Mouse (Mus musculus): ENCODE measurements at regions not wholly inside any gene's neighbourhood (a gene's known extent, or its start where the extent isn't known, plus 50 kb on each side); places are given as distances from the start of the nearest gene placed in this dataset.
A peak's percentile ranks its signal among the peaks of the same experiment; 100 is the strongest.

GRCm38 (mm10) chr9:27568372-27569053 is 171.9 kb downstream of the Spata19 start:
- H3K9me3 ChIP-seq: no peaks in the 10 kb centered on the region
- no peaks in the 10 kb centered on the region for H3K4me1 ChIP-seq
- no peak overlapping the region for H3K4me2 ChIP-seq
- H3K9ac ChIP-seq: no peak overlapping the region
- 73% methylated on average over 8 of the region's 8 CpGs for WGBS
- H3K36me3 ChIP-seq (replicated peaks): no peaks in the 10 kb centered on the region
- H3K4me3 ChIP-seq (replicated peaks): no peak overlapping the region
- H3K27ac ChIP-seq: no peak overlapping the region
- ATAC-seq (ENCODE audit: low FRiP score): peak; percentile 33; the same call in 1 of the 2 replicates
- no peaks in the 10 kb centered on the region for H3K27me3 ChIP-seq

- Histone ChIP-seq H3K36me3 (replicated peaks) (no peaks in the 10 kb centered on the region), H3K4me1 (no peaks in the 10 kb centered on the region), H3K27me3 (no peaks in the 10 kb centered on the region), H3K27ac (no peak overlapping the region), H3K4me3 (replicated peaks) (no peak overlapping the region), H3K4me2 (no peak overlapping the region), H3K9ac (no peak overlapping the region), H3K9me3 (no peaks in the 10 kb centered on the region)
- WGBS: 87% methylated on average over 7 of the region's 7 CpGs
- ATAC-seq (ENCODE audit: low FRiP score): no peak
Measured at GRCm38 (mm10) chr9:27569054-27569387, 172.4 kb downstream of the Spata19 start.

- H3K4me1 ChIP-seq: peaks cover 7% of the 10 kb centered on the region
- H3K27me3 ChIP-seq: no peaks in the 10 kb centered on the region
- H3K4me2 ChIP-seq: no peak overlapping the region
- 43% methylated on average over 7 of the region's 7 CpGs for WGBS
- H3K36me3 ChIP-seq (replicated peaks): no peaks in the 10 kb centered on the region
- H3K9me3 ChIP-seq: no peaks in the 10 kb centered on the region
- ATAC-seq (ENCODE audit: low FRiP score): no peak
- no peak overlapping the region for H3K4me3 ChIP-seq (replicated peaks)
- no peak overlapping the region for H3K27ac ChIP-seq
- no peak overlapping the region for H3K9ac ChIP-seq
Measured at GRCm38 (mm10) chr9:27617096-27617839, 173.3 kb upstream of the Opcml start.

- Histone ChIP-seq H3K4me2 (no peak overlapping the region), H3K27ac (no peak overlapping the region), H3K27me3 (no peaks in the 10 kb centered on the region), H3K36me3 (replicated peaks) (no peaks in the 10 kb centered on the region), H3K4me1 (no peaks in the 10 kb centered on the region; the same call in 1 of the 2 replicates), H3K9ac (no peak overlapping the region), H3K9me3 (no peaks in the 10 kb centered on the region), H3K4me3 (replicated peaks) (no peak overlapping the region)
- ATAC-seq (ENCODE audit: low FRiP score): no peak
- WGBS: 62% methylated on average over 6 of the region's 6 CpGs
Measured at GRCm38 (mm10) chr9:27634901-27635300, 155.7 kb upstream of the Opcml start.

GRCm38 (mm10) chr9:27640611-27641010 is 150.0 kb upstream of the Opcml start:
- Histone ChIP-seq H3K27me3 (no peaks in the 10 kb centered on the region), H3K36me3 (replicated peaks) (no peaks in the 10 kb centered on the region), H3K4me1 (no peaks in the 10 kb centered on the region; the same call in 1 of the 2 replicates), H3K9ac (no peak overlapping the region), H3K9me3 (no peaks in the 10 kb centered on the region), H3K4me3 (replicated peaks) (no peak overlapping the region), H3K27ac (no peak overlapping the region), H3K4me2 (no peak overlapping the region)
- ATAC-seq (ENCODE audit: low FRiP score): no peak

GRCm38 (mm10) chr9:27643312-27643711 is 147.3 kb upstream of the Opcml start:
- no peak for ATAC-seq (ENCODE audit: low FRiP score)
- H3K27ac ChIP-seq: no peak overlapping the region
- H3K4me3 ChIP-seq (replicated peaks): no peak overlapping the region

GRCm38 (mm10) chr9:27643916-27644315 is 146.7 kb upstream of the Opcml start:
- no peak overlapping the region for H3K4me3 ChIP-seq (replicated peaks)
- no peak for ATAC-seq (ENCODE audit: low FRiP score)
- no peaks in the 10 kb centered on the region for H3K36me3 ChIP-seq (replicated peaks)
- H3K27me3 ChIP-seq: no peaks in the 10 kb centered on the region
- H3K4me1 ChIP-seq: peaks cover 6% of the 10 kb centered on the region; the same call in 1 of the 2 replicates
- no peak overlapping the region for H3K27ac ChIP-seq
- no peak overlapping the region for H3K4me2 ChIP-seq
- H3K9me3 ChIP-seq: no peaks in the 10 kb centered on the region
- no peak overlapping the region for H3K9ac ChIP-seq

More at GRCm38 (mm10) chr9:27643312-27643711, 147.3 kb upstream of the Opcml start:
- H3K9me3 ChIP-seq: no peaks in the 10 kb centered on the region
- no peak overlapping the region for H3K4me2 ChIP-seq
- whole genome bisulfite sequencing: 72% methylated on average over 1 of the region's 1 CpGs
- H3K4me1 ChIP-seq: peaks cover 6% of the 10 kb centered on the region; the same call in 1 of the 2 replicates
- H3K27me3 ChIP-seq: no peaks in the 10 kb centered on the region
- no peaks in the 10 kb centered on the region for H3K36me3 ChIP-seq (replicated peaks)
- H3K9ac ChIP-seq: no peak overlapping the region

- Histone ChIP-seq H3K27me3 (no peaks in the 10 kb centered on the region), H3K4me3 (replicated peaks) (no peak overlapping the region), H3K4me2 (no peak overlapping the region), H3K9me3 (no peaks in the 10 kb centered on the region), H3K9ac (no peak overlapping the region), H3K36me3 (replicated peaks) (no peaks in the 10 kb centered on the region), H3K27ac (no peak overlapping the region), H3K4me1 (peaks cover 6% of the 10 kb centered on the region; the same call in 1 of the 2 replicates)
- no peak for ATAC-seq (ENCODE audit: low FRiP score)
- 77% methylated on average over 5 of the region's 5 CpGs for WGBS
Measured at GRCm38 (mm10) chr9:27645435-27645834, 145.1 kb upstream of the Opcml start.

GRCm38 (mm10) chr9:27646100-27646499 is 144.5 kb upstream of the Opcml start:
- no peak; the same call in 1 of the 2 replicates for ATAC-seq (ENCODE audit: low FRiP score)
- Histone ChIP-seq H3K4me1 (peaks cover 6% of the 10 kb centered on the region; the same call in 1 of the 2 replicates), H3K27ac (no peak overlapping the region), H3K4me3 (replicated peaks) (no peak overlapping the region), H3K9me3 (no peaks in the 10 kb centered on the region), H3K4me2 (no peak overlapping the region), H3K36me3 (replicated peaks) (no peaks in the 10 kb centered on the region), H3K27me3 (no peaks in the 10 kb centered on the region), H3K9ac (no peak overlapping the region)
- 74% methylated on average over 7 of the region's 8 CpGs for WGBS

GRCm38 (mm10) chr9:27646956-27647355 is 143.6 kb upstream of the Opcml start:
- peaks cover 6% of the 10 kb centered on the region; the same call in 1 of the 2 replicates for H3K4me1 ChIP-seq

GRCm38 (mm10) chr9:27658001-27658400 is 132.6 kb upstream of the Opcml start:
- Histone ChIP-seq H3K27me3 (0 out of 2 replicates have a peak, but pooled peaks cover 5% of the 10 kb centered on the region), H3K9me3 (no peaks in the 10 kb centered on the region), H3K4me2 (no peak overlapping the region), H3K36me3 (replicated peaks) (no peaks in the 10 kb centered on the region), H3K9ac (no peak overlapping the region), H3K4me1 (peaks cover 8% of the 10 kb centered on the region; the same call in 1 of the 2 replicates), H3K4me3 (replicated peaks) (no peak overlapping the region), H3K27ac (no peak overlapping the region)
- ATAC-seq (ENCODE audit: low FRiP score): no peak
- WGBS: 88% methylated on average over 1 of the region's 1 CpGs

More at GRCm38 (mm10) chr9:27646956-27647355, 143.6 kb upstream of the Opcml start:
- no peaks in the 10 kb centered on the region for H3K27me3 ChIP-seq
- no peak for ATAC-seq (ENCODE audit: low FRiP score)
- 76% methylated on average over 10 of the region's 10 CpGs for WGBS
- H3K27ac ChIP-seq: no peak overlapping the region
- no peak overlapping the region for H3K4me2 ChIP-seq
- H3K36me3 ChIP-seq (replicated peaks): no peaks in the 10 kb centered on the region
- H3K9me3 ChIP-seq: no peaks in the 10 kb centered on the region
- H3K9ac ChIP-seq: no peak overlapping the region
- H3K4me3 ChIP-seq (replicated peaks): no peak overlapping the region

- Histone ChIP-seq H3K9ac (no peak overlapping the region), H3K4me3 (replicated peaks) (no peak overlapping the region), H3K4me1 (peaks cover 8% of the 10 kb centered on the region; the same call in 1 of the 2 replicates), H3K9me3 (no peaks in the 10 kb centered on the region), H3K27ac (no peak overlapping the region), H3K27me3 (no peaks in the 10 kb centered on the region), H3K36me3 (replicated peaks) (no peaks in the 10 kb centered on the region), H3K4me2 (no peak overlapping the region)
- ATAC-seq (ENCODE audit: low FRiP score): no peak
- WGBS: 83% methylated on average over 1 of the region's 1 CpGs
Measured at GRCm38 (mm10) chr9:27661431-27662300, 128.9 kb upstream of the Opcml start.

All from forebrain, embryonic 12.5 days (tissue).